Mouse (Mus musculus) right cerebral cortex, postnatal 10 days (tissue): Measurements from ENCODE around the gene Nvl.

Source experiments
- DNase-seq, 2 experiments: peaks; one replicate each; pipeline ENCODE4 v3.0.0; 2021; ENCODE audit warnings: low spot score in 2 of 2

Nvl gene

GRCm38 (mm10) chr1:181069671-181070070 lies 74.3 kb downstream of the Nvl start:
- DNase-seq, result peak in 1 of 2 experiments; percentile 31

- no peak for DNase-seq
Measured at GRCm38 (mm10) chr1:181068344-181068743, 75.7 kb downstream of the Nvl start.

- no peak for DNase-seq
Measured at GRCm38 (mm10) chr1:181064648-181065047, 79.4 kb downstream of the Nvl start.

- no peak for DNase-seq
Measured at GRCm38 (mm10) chr1:181063991-181064390, 80.0 kb downstream of the Nvl start.

- DNase-seq, result no peak
Measured at GRCm38 (mm10) chr1:181061784-181062485, 82.1 kb downstream of the Nvl start.

- no peak for DNase-seq
Measured at GRCm38 (mm10) chr1:181052898-181053297, 91.1 kb downstream of the Nvl start.

- DNase-seq, result no peak
Measured at GRCm38 (mm10) chr1:181050937-181051336, 93.1 kb downstream of the Nvl start, which contains the start of gene 9130409I23Rik. TSS of gene 9130409I23Rik (plus strand) at chr1:181051237.

GRCm38 (mm10) chr1:181049328-181049842 lies 94.6 kb downstream of the Nvl start:
- no peak for DNase-seq

- no peak for DNase-seq
Measured at GRCm38 (mm10) chr1:181047520-181047919, 96.5 kb downstream of the Nvl start.

GRCm38 (mm10) chr1:181039652-181040051 lies 104.4 kb downstream of the Nvl start:
- DNase-seq, result no peak

- no peak for DNase-seq
Measured at GRCm38 (mm10) chr1:181037623-181038022, 106.4 kb downstream of the Nvl start.
